Mouse (Mus musculus): ENCODE results near the gene Itpr3. TPM values are rescaled to one million over a fixed set of nuclear protein-coding genes. Genes with fewer than 3 reads are reported as not detected.

Itpr3 gene
- polyA plus RNA-seq, 1 experiment from 2014 or later: 6.1 TPM

- no peak overlapping the region for H3K9ac ChIP-seq (ENCODE audit: low read length)
- no peaks in the 10 kb centered on the region for H3K36me3 ChIP-seq (ENCODE audit: control insufficient read depth, insufficient read depth, low read length)
- no peaks in the 10 kb centered on the region; the same call in 1 of the 2 replicates for H3K4me1 ChIP-seq (replicated peaks; ENCODE audit: control insufficient read depth, insufficient read depth, low read length)
- no peaks in the 10 kb centered on the region for H3K27me3 ChIP-seq (ENCODE audit: control insufficient read depth, insufficient read depth, low read depth, low read length)
- no peak overlapping the region for H3K4me2 ChIP-seq (ENCODE audit: low read depth, low read length)
- ATAC-seq (ENCODE audit: low read depth): no peak
- WGBS: 59% methylated on average over 7 of the region's 7 CpGs
- H3K27ac ChIP-seq (ENCODE audit: low read length): no peak overlapping the region
- H3K4me3 ChIP-seq (ENCODE audit: low read length): no peak overlapping the region
- no peaks in the 10 kb centered on the region for H3K9me3 ChIP-seq (ENCODE audit: control insufficient read depth, low read length)
Measured at GRCm38 (mm10) chr17:27150871-27151270, 93.8 kb downstream of the Itpr3 start.

GRCm38 (mm10) chr17:27151411-27151810, 94.3 kb downstream of the Itpr3 start:
- Histone ChIP-seq H3K27ac (ENCODE audit: low read length) (no peak overlapping the region), H3K4me2 (ENCODE audit: low read depth, low read length) (no peak overlapping the region), H3K4me3 (ENCODE audit: low read length) (no peak overlapping the region), H3K36me3 (ENCODE audit: control insufficient read depth, insufficient read depth, low read length) (no peaks in the 10 kb centered on the region), H3K9ac (ENCODE audit: low read length) (no peak overlapping the region), H3K9me3 (ENCODE audit: control insufficient read depth, low read length) (no peaks in the 10 kb centered on the region), H3K4me1 (replicated peaks; ENCODE audit: control insufficient read depth, insufficient read depth, low read length) (no peaks in the 10 kb centered on the region; the same call in 1 of the 2 replicates), H3K27me3 (ENCODE audit: control insufficient read depth, insufficient read depth, low read depth, low read length) (no peaks in the 10 kb centered on the region)
- no peak for ATAC-seq (ENCODE audit: low read depth)
- WGBS: 69% methylated on average over 8 of the region's 8 CpGs

- no peak overlapping the region for H3K4me2 ChIP-seq (ENCODE audit: low read depth, low read length)
- no peak overlapping the region for H3K4me3 ChIP-seq (ENCODE audit: low read length)
- H3K4me1 ChIP-seq (replicated peaks; ENCODE audit: control insufficient read depth, insufficient read depth, low read length): no peaks in the 10 kb centered on the region; the same call in 1 of the 2 replicates
- H3K9ac ChIP-seq (ENCODE audit: low read length): no peak overlapping the region
- WGBS: 34% methylated on average over 8 of the region's 8 CpGs
- H3K27me3 ChIP-seq (ENCODE audit: control insufficient read depth, insufficient read depth, low read depth, low read length): no peaks in the 10 kb centered on the region
- ATAC-seq (ENCODE audit: low read depth): peak; percentile 44; the same call in 1 of the 2 replicates
- H3K27ac ChIP-seq (ENCODE audit: low read length): no peak overlapping the region
- H3K9me3 ChIP-seq (ENCODE audit: control insufficient read depth, low read length): no peaks in the 10 kb centered on the region
- no peaks in the 10 kb centered on the region for H3K36me3 ChIP-seq (ENCODE audit: control insufficient read depth, insufficient read depth, low read length)
Measured at GRCm38 (mm10) chr17:27152976-27153723, 96.0 kb downstream of the Itpr3 start.

GRCm38 (mm10) chr17:27153773-27154193, 96.7 kb downstream of the Itpr3 start:
- Histone ChIP-seq H3K9me3 (ENCODE audit: control insufficient read depth, low read length) (no peaks in the 10 kb centered on the region), H3K4me1 (replicated peaks; ENCODE audit: control insufficient read depth, insufficient read depth, low read length) (no peaks in the 10 kb centered on the region; the same call in 1 of the 2 replicates), H3K27me3 (ENCODE audit: control insufficient read depth, insufficient read depth, low read depth, low read length) (no peaks in the 10 kb centered on the region), H3K27ac (ENCODE audit: low read length) (no peak overlapping the region), H3K4me2 (ENCODE audit: low read depth, low read length) (no peak overlapping the region), H3K9ac (ENCODE audit: low read length) (no peak overlapping the region), H3K4me3 (ENCODE audit: low read length) (no peak overlapping the region), H3K36me3 (ENCODE audit: control insufficient read depth, insufficient read depth, low read length) (no peaks in the 10 kb centered on the region)
- WGBS: 34% methylated on average over 9 of the region's 9 CpGs
- no peak for ATAC-seq (ENCODE audit: low read depth)

GRCm38 (mm10) chr17:27154256-27154655, 97.2 kb downstream of the Itpr3 start:
- Histone ChIP-seq H3K27me3 (ENCODE audit: control insufficient read depth, insufficient read depth, low read depth, low read length) (no peaks in the 10 kb centered on the region), H3K9me3 (ENCODE audit: control insufficient read depth, low read length) (no peaks in the 10 kb centered on the region), H3K36me3 (ENCODE audit: control insufficient read depth, insufficient read depth, low read length) (no peaks in the 10 kb centered on the region), H3K4me1 (replicated peaks; ENCODE audit: control insufficient read depth, insufficient read depth, low read length) (no peaks in the 10 kb centered on the region; the same call in 1 of the 2 replicates), H3K4me2 (ENCODE audit: low read depth, low read length) (no peak overlapping the region), H3K4me3 (ENCODE audit: low read length) (no peak overlapping the region), H3K27ac (ENCODE audit: low read length) (no peak overlapping the region), H3K9ac (ENCODE audit: low read length) (no peak overlapping the region)
- no peak for ATAC-seq (ENCODE audit: low read depth)
- WGBS: 84% methylated on average over 14 of the region's 14 CpGs

- 65% methylated on average over 6 of the region's 6 CpGs for WGBS
- Histone ChIP-seq H3K9me3 (ENCODE audit: control insufficient read depth, low read length) (no peaks in the 10 kb centered on the region), H3K4me2 (ENCODE audit: low read depth, low read length) (no peak overlapping the region), H3K27ac (ENCODE audit: low read length) (no peak overlapping the region), H3K9ac (ENCODE audit: low read length) (no peak overlapping the region), H3K4me1 (replicated peaks; ENCODE audit: control insufficient read depth, insufficient read depth, low read length) (no peaks in the 10 kb centered on the region; the same call in 1 of the 2 replicates), H3K36me3 (ENCODE audit: control insufficient read depth, insufficient read depth, low read length) (no peaks in the 10 kb centered on the region), H3K27me3 (ENCODE audit: control insufficient read depth, insufficient read depth, low read depth, low read length) (no peaks in the 10 kb centered on the region), H3K4me3 (ENCODE audit: low read length) (no peak overlapping the region)
- no peak for ATAC-seq (ENCODE audit: low read depth)
Measured at GRCm38 (mm10) chr17:27154881-27155280, 97.8 kb downstream of the Itpr3 start.

- Histone ChIP-seq H3K4me1 (replicated peaks; ENCODE audit: control insufficient read depth, insufficient read depth, low read length) (no peaks in the 10 kb centered on the region; the same call in 1 of the 2 replicates), H3K27ac (ENCODE audit: low read length) (no peak overlapping the region), H3K4me3 (ENCODE audit: low read length) (no peak overlapping the region), H3K27me3 (ENCODE audit: control insufficient read depth, insufficient read depth, low read depth, low read length) (no peaks in the 10 kb centered on the region), H3K9ac (ENCODE audit: low read length) (no peak overlapping the region), H3K4me2 (ENCODE audit: low read depth, low read length) (no peak overlapping the region), H3K36me3 (ENCODE audit: control insufficient read depth, insufficient read depth, low read length) (no peaks in the 10 kb centered on the region), H3K9me3 (ENCODE audit: control insufficient read depth, low read length) (no peaks in the 10 kb centered on the region)
- no peak for ATAC-seq (ENCODE audit: low read depth)
- WGBS: 68% methylated on average over 8 of the region's 8 CpGs
Measured at GRCm38 (mm10) chr17:27155752-27156151, 98.6 kb downstream of the Itpr3 start.

GRCm38 (mm10) chr17:27158439-27158838, 101.3 kb downstream of the Itpr3 start:
- Histone ChIP-seq H3K4me2 (ENCODE audit: low read depth, low read length) (no peak overlapping the region), H3K4me1 (replicated peaks; ENCODE audit: control insufficient read depth, insufficient read depth, low read length) (no peaks in the 10 kb centered on the region; the same call in 1 of the 2 replicates), H3K27me3 (ENCODE audit: control insufficient read depth, insufficient read depth, low read depth, low read length) (no peaks in the 10 kb centered on the region), H3K36me3 (ENCODE audit: control insufficient read depth, insufficient read depth, low read length) (no peaks in the 10 kb centered on the region), H3K9me3 (ENCODE audit: control insufficient read depth, low read length) (no peaks in the 10 kb centered on the region), H3K9ac (ENCODE audit: low read length) (no peak overlapping the region), H3K4me3 (ENCODE audit: low read length) (no peak overlapping the region), H3K27ac (ENCODE audit: low read length) (no peak overlapping the region)
- 78% methylated on average over 6 of the region's 6 CpGs for WGBS
- no peak for ATAC-seq (ENCODE audit: low read depth)

- H3K9me3 ChIP-seq (ENCODE audit: control insufficient read depth, low read length): no peaks in the 10 kb centered on the region
- H3K4me1 ChIP-seq (replicated peaks; ENCODE audit: control insufficient read depth, insufficient read depth, low read length): no peaks in the 10 kb centered on the region
- H3K9ac ChIP-seq (ENCODE audit: low read length): no peak overlapping the region
- ATAC-seq (ENCODE audit: low read depth): no peak
- H3K27me3 ChIP-seq (ENCODE audit: control insufficient read depth, insufficient read depth, low read depth, low read length): no peaks in the 10 kb centered on the region
- H3K27ac ChIP-seq (ENCODE audit: low read length): no peak overlapping the region
- H3K4me2 ChIP-seq (ENCODE audit: low read depth, low read length): no peak overlapping the region
- 60% methylated on average over 7 of the region's 7 CpGs for WGBS
- no peak overlapping the region for H3K4me3 ChIP-seq (ENCODE audit: low read length)
- no peaks in the 10 kb centered on the region for H3K36me3 ChIP-seq (ENCODE audit: control insufficient read depth, insufficient read depth, low read length)
Measured at GRCm38 (mm10) chr17:27159169-27159568, 102.1 kb downstream of the Itpr3 start.
